Mouse (Mus musculus) telencephalon, adult 2 months (tissue): Measurements from ENCODE around the gene Ppp1r12b.
A peak's percentile ranks its signal among the peaks of the same experiment; 100 is the strongest.

Experiments
- DNase-seq: peaks from one replicate; pipeline ENCODE4 v3.0.0-alpha.2; 2011; ENCODE audit warnings: low read depth, low spot score

Ppp1r12b gene

GRCm38 (mm10) chr1:134796536-134796935 is 159.2 kb downstream of the Ppp1r12b start:
- DNase-seq, result no peak

GRCm38 (mm10) chr1:134796076-134796475 is 159.7 kb downstream of the Ppp1r12b start:
- no peak for DNase-seq

GRCm38 (mm10) chr1:134791456-134791855 is 164.3 kb downstream of the Ppp1r12b start:
- no peak for DNase-seq

GRCm38 (mm10) chr1:134790716-134791439 is 164.9 kb downstream of the Ppp1r12b start:
- no peak for DNase-seq

GRCm38 (mm10) chr1:134788096-134788495 is 167.6 kb downstream of the Ppp1r12b start:
- no peak for DNase-seq

- no peak for DNase-seq
Measured at GRCm38 (mm10) chr1:134784911-134785310, 170.8 kb downstream of the Ppp1r12b start.

- DNase-seq, result no peak
Measured at GRCm38 (mm10) chr1:134784481-134784880, 171.3 kb downstream of the Ppp1r12b start.

- no peak for DNase-seq
Measured at GRCm38 (mm10) chr1:134783958-134784357, 171.8 kb downstream of the Ppp1r12b start.

GRCm38 (mm10) chr1:134782797-134783196 is 172.9 kb downstream of the Ppp1r12b start:
- no peak for DNase-seq

GRCm38 (mm10) chr1:134777936-134778548 is 177.7 kb downstream of the Ppp1r12b start:
- DNase-seq, result no peak

GRCm38 (mm10) chr1:134777201-134777885 is 178.4 kb downstream of the Ppp1r12b start:
- DNase-seq, result no peak

- DNase-seq, result no peak
Measured at GRCm38 (mm10) chr1:134775631-134776030, 180.1 kb downstream of the Ppp1r12b start.

- no peak for DNase-seq
Measured at GRCm38 (mm10) chr1:134774728-134775287, 180.9 kb downstream of the Ppp1r12b start.

- no peak for DNase-seq
Measured at GRCm38 (mm10) chr1:134774247-134774646, 181.5 kb downstream of the Ppp1r12b start.

GRCm38 (mm10) chr1:134773256-134773655 is 182.5 kb downstream of the Ppp1r12b start:
- DNase-seq, result no peak

GRCm38 (mm10) chr1:134772821-134773220 is 182.9 kb downstream of the Ppp1r12b start:
- no peak for DNase-seq

GRCm38 (mm10) chr1:134771999-134772398 is 183.7 kb downstream of the Ppp1r12b start:
- DNase-seq, result no peak

- peak; percentile 45 for DNase-seq
Measured at GRCm38 (mm10) chr1:134771353-134771752, 184.4 kb downstream of the Ppp1r12b start.

- DNase-seq, result no peak
Measured at GRCm38 (mm10) chr1:134770312-134770711, 185.4 kb downstream of the Ppp1r12b start.

- DNase-seq, result no peak
Measured at GRCm38 (mm10) chr1:134766448-134766847, 189.3 kb downstream of the Ppp1r12b start.

- no peak for DNase-seq
Measured at GRCm38 (mm10) chr1:134764831-134765458, 190.8 kb downstream of the Ppp1r12b start.
